ENCODE assay signal across 8 mouse cellular contexts in genomic region chrX:159626208-159626906, GRCm38 (mm10). TPM values are rescaled to one million over a fixed set of nuclear protein-coding genes. Genes with fewer than 3 reads are reported as not detected.
DNase-seq lines count a peak whose midpoint lies in the region; ATAC-seq lines count a peak whose summit lies in the region.

No protein-coding gene starts in this region.

- peaks cover 93% of the 10 kb centered on the region for H3K27me3 ChIP-seq in embryonic facial prominence, embryonic 10.5 days (replicated peaks; ENCODE audit: low read depth, poor library complexity, severe bottlenecking)
- 0 out of 2 replicates have a peak, but pooled peaks cover 1% of the 10 kb centered on the region for H3K27me3 ChIP-seq in hindbrain, embryonic 14.5 days (ENCODE audit: control insufficient read depth, insufficient read depth, low read length)
- H3K27me3 ChIP-seq in midbrain, embryonic 12.5 days: peaks cover 47% of the 10 kb centered on the region

- peaks cover 4% of the 10 kb centered on the region; the same call in 1 of the 2 replicates for H3K4me1 ChIP-seq in embryonic facial prominence, embryonic 10.5 days
- no peaks in the 10 kb centered on the region for H3K4me1 ChIP-seq in hindbrain, embryonic 14.5 days (replicated peaks; ENCODE audit: control insufficient read depth, insufficient read depth, low read length)
- no peaks in the 10 kb centered on the region for H3K4me1 ChIP-seq in midbrain, embryonic 12.5 days

- H3K4me3 ChIP-seq in embryonic facial prominence, embryonic 10.5 days: peak overlapping the region; percentile 66
- peak overlapping the region; percentile 65 for H3K4me3 ChIP-seq in hindbrain, embryonic 14.5 days (replicated peaks; ENCODE audit: low read length)
- peak overlapping the region; percentile 58 for H3K4me3 ChIP-seq in midbrain, embryonic 12.5 days

- peak overlapping the region; percentile 73 for H3K9ac ChIP-seq in hindbrain, embryonic 14.5 days
- peak overlapping the region; percentile 28; the same call in 1 of the 2 replicates for H3K9ac ChIP-seq in midbrain, embryonic 12.5 days (replicated peaks)

- peak; percentile 69 for ATAC-seq in hindbrain, embryonic 14.5 days (ENCODE audit: low FRiP score)
- peak; percentile 45 for ATAC-seq in midbrain, embryonic 12.5 days (ENCODE audit: low FRiP score, low read depth)

- H3K27ac ChIP-seq in embryonic facial prominence, embryonic 10.5 days (replicated peaks): no peak overlapping the region
- peak overlapping the region; percentile 75; the same call in 1 of the 2 replicates for H3K27ac ChIP-seq in hindbrain, embryonic 14.5 days
- H3K27ac ChIP-seq in midbrain, embryonic 12.5 days (replicated peaks): no peak overlapping the region

- no peaks in the 10 kb centered on the region for H3K36me3 ChIP-seq in embryonic facial prominence, embryonic 10.5 days (replicated peaks)
- H3K36me3 ChIP-seq in hindbrain, embryonic 14.5 days (replicated peaks; ENCODE audit: control insufficient read depth, insufficient read depth): no peaks in the 10 kb centered on the region
- H3K36me3 ChIP-seq in midbrain, embryonic 12.5 days: no peaks in the 10 kb centered on the region

- peak overlapping the region; percentile 64 for H3K4me2 ChIP-seq in hindbrain, embryonic 14.5 days (replicated peaks)
- peak overlapping the region; percentile 53 for H3K4me2 ChIP-seq in midbrain, embryonic 12.5 days (replicated peaks)

- DNase-seq in gastrocnemius, postnatal 14 days: peak; percentile 6
- no peak for DNase-seq in gastrocnemius, adult 18-20 months (ENCODE audit: low spot score)
- DNase-seq in Muller cell, postnatal 12 days (ENCODE audit: inconsistent ontology term): peak; percentile 55
- DNase-seq in embryonic facial prominence, embryonic 10.5 days (ENCODE audit: low spot score): no peak
- peak; percentile 45 for DNase-seq in hindbrain, embryonic 14.5 days (ENCODE audit: low spot score)
- peak; percentile 28 to 60 for DNase-seq in left cerebral cortex, postnatal 25 days (ENCODE audit: low spot score in 2 of 2)
- DNase-seq in thymus, postnatal 25 days: peak; percentile 16

- H3K9me3 ChIP-seq in embryonic facial prominence, embryonic 10.5 days: no peaks in the 10 kb centered on the region
- H3K9me3 ChIP-seq in hindbrain, embryonic 14.5 days (ENCODE audit: control insufficient read depth, low read length): no peaks in the 10 kb centered on the region
- H3K9me3 ChIP-seq in midbrain, embryonic 12.5 days: no peaks in the 10 kb centered on the region

- 24% methylated on average over 12 of the region's 12 CpGs for WGBS in embryonic facial prominence, embryonic 10.5 days
- 26% methylated on average over 11 of the region's 12 CpGs for WGBS in hindbrain, embryonic 14.5 days
- WGBS in midbrain, embryonic 12.5 days: 32% methylated on average over 12 of the region's 12 CpGs

- intact Hi-C loops in gastrocnemius, postnatal 14 days (cut with DNase I; ENCODE audit: low total_unique reads): loop anchor here (5.0 kb wide), 2 partner anchors 126 to 336 kb away; no protein-coding TSS in a partner anchor
- intact Hi-C loops in left cerebral cortex, postnatal 25 days (cut with DNase I): loop anchor here (2.0 to 5.0 kb wide), 4 partner anchors 126 to 336 kb away; no protein-coding TSS in a partner anchor

RNA-seq across cellular contexts. Expression of gene Sh3kbp1, which starts 0.7 kb away (rescaled TPM):
- 10 to 100 TPM; 25.0 to 26.0 TPM for total RNA-seq in gastrocnemius, postnatal 14 days (2021)
- total RNA-seq in gastrocnemius, adult 18-20 months (2021): 10 to 100 TPM; 20.8 to 28.8 TPM
- 23.2 and 24.5 TPM in 2 replicates for polyA plus RNA-seq in embryonic facial prominence, embryonic 10.5 days (2016; fragmentation: Nextera tagmentation; extraction: Ambion mirVana)
- 53.4 and 61.1 TPM in 2 replicates for polyA plus RNA-seq in hindbrain, embryonic 14.5 days (2014; fragmentation: Nextera tagmentation; extraction: Ambion mirVana)
- 10 to 100 TPM; 54.7 to 63.5 TPM for total RNA-seq in left cerebral cortex, postnatal 25 days (2021)
- polyA plus RNA-seq in midbrain, embryonic 12.5 days (2016; fragmentation: Nextera tagmentation; extraction: Ambion mirVana): 36.1 and 41.0 TPM in 2 replicates

Comparison
In these comparisons a context has a peak if more than half of its experiments do, and no peak if none do; other contexts are left out.
1. DNase-seq: peak in gastrocnemius, postnatal 14 days (single experiment), Muller cell, postnatal 12 days (single experiment), hindbrain, embryonic 14.5 days (single experiment), left cerebral cortex, postnatal 25 days (2 of 2) and thymus, postnatal 25 days (single experiment); none in gastrocnemius, adult 18-20 months (single experiment) and embryonic facial prominence, embryonic 10.5 days (single experiment).
2. Peak in every context shown above with its lines, with median percentiles within 50 percentile points of each other: H3K4me3 ChIP-seq.